Mouse (Mus musculus) MEL (cell line): Measurements from ENCODE around the gene Snapc2. TPM values are rescaled to one million over a fixed set of nuclear protein-coding genes. Genes with fewer than 3 reads are reported as not detected.

ENCODE experiments used
- DNase-seq: peaks from one replicate; pipeline ENCODE4 v3.0.0; 2011; ENCODE audit warnings: low read depth, low spot score
- H3K27ac ChIP-seq: 2 replicates; pipeline ENCODE4 v1.5.1; 2012; ENCODE audit warnings: low read depth, mild to moderate bottlenecking, control low read depth, low read length, moderate library complexity; ENCODE audit not compliant: control insufficient read depth
- H3K27me3 ChIP-seq, 2 experiments: fragments of 150-350 bp in 1 of 2; sonication (generic) in 1 of 2; 2 replicates each; pipeline ENCODE4 v1.6.1; 2012; ENCODE audit warnings: low read length in 2 of 2, mild to moderate bottlenecking in 2 of 2, improper control_type of control experiment in 1 of 2, moderate library complexity in 1 of 2; ENCODE audit not compliant: insufficient read depth in 2 of 2, control insufficient read depth in 1 of 2
- H3K36me3 ChIP-seq, 2 experiments: 2 replicates each; pipeline ENCODE4 v1.6.1; 2012 to 2014; ENCODE audit warnings: low read length in 2 of 2, improper control_type of control experiment in 1 of 2, inconsistent platforms in 1 of 2, mild to moderate bottlenecking in 1 of 2; ENCODE audit not compliant: insufficient read depth in 2 of 2, control insufficient read depth in 1 of 2
- H3K4me1 ChIP-seq, 2 experiments: fragments of 150-350 bp in 1 of 2; sonication (generic) in 1 of 2; 2 replicates each; pipeline ENCODE4 v1.6.1; 2012; ENCODE audit warnings: low read length in 2 of 2, improper control_type of control experiment in 1 of 2, mild to moderate bottlenecking in 1 of 2; ENCODE audit not compliant: insufficient read depth in 2 of 2, control insufficient read depth in 1 of 2
- H3K4me3 ChIP-seq, 2 experiments: fragments of 150-350 bp in 1 of 2; sonication (generic) in 1 of 2; 2 replicates each; pipeline ENCODE4 v1.5.1; 2012; ENCODE audit warnings: low read depth in 2 of 2, low read length in 2 of 2, mild to moderate bottlenecking in 2 of 2, moderate library complexity in 2 of 2, control low read depth in 1 of 2, improper control_type of control experiment in 1 of 2; ENCODE audit not compliant: control insufficient read depth in 1 of 2, insufficient read depth in 1 of 2
- H3K79me2 ChIP-seq: 2 replicates; pipeline ENCODE4 v1.6.1; 2012; ENCODE audit warnings: mild to moderate bottlenecking, low read length, moderate library complexity; ENCODE audit not compliant: control insufficient read depth, poor library complexity, insufficient read depth
- H3K9ac ChIP-seq: 2 replicates; pipeline ENCODE4 v1.6.1; 2012; ENCODE audit warnings: low read depth, mild to moderate bottlenecking, control low read depth, low read length, moderate library complexity; ENCODE audit not compliant: control insufficient read depth, poor library complexity, severe bottlenecking
- H3K9me3 ChIP-seq: fragments of 150-350 bp; sonication (generic); replicated peaks from 2 replicates; pipeline ENCODE4 v1.6.1; 2012; ENCODE audit warnings: mild to moderate bottlenecking, low read length, improper control_type of control experiment, moderate library complexity; ENCODE audit not compliant: insufficient read depth
- CHD1 ChIP-seq: IDR thresholded peaks from 2 replicates; pipeline ENCODE4 v1.6.1; 2012; ENCODE audit warnings: low read depth, mild to moderate bottlenecking, inconsistent platforms, low read length, improper control_type of control experiment
- CHD2 ChIP-seq: IDR thresholded peaks from 2 replicates; pipeline ENCODE4 v1.6.1; 2011; ENCODE audit warnings: low read length, improper control_type of control experiment
- CTCF ChIP-seq, 3 experiments: IDR thresholded peaks in 2 of 3; conservative IDR thresholded peaks in 1 of 3; 2 replicates each; pipeline ENCODE4 v1.5.1; 2011 to 2012; ENCODE audit warnings: low read length in 3 of 3, low read depth in 2 of 3, mild to moderate bottlenecking in 2 of 3, improper control_type of control experiment in 1 of 3, inconsistent platforms in 1 of 3, mixed read lengths in 1 of 3, moderate library complexity in 1 of 3; ENCODE audit not compliant: control insufficient read depth in 1 of 3, insufficient read depth in 1 of 3, poor library complexity in 1 of 3, severe bottlenecking in 1 of 3
- E2F4 ChIP-seq: IDR thresholded peaks from 2 replicates; pipeline ENCODE4 v1.6.1; 2011; ENCODE audit warnings: low read depth, low read length, improper control_type of control experiment, borderline replicate concordance
- EP300 ChIP-seq, 2 experiments: IDR thresholded peaks; 2 replicates each; pipeline ENCODE4 v1.6.1; 2011; ENCODE audit warnings: improper control_type of control experiment in 2 of 2, low read length in 2 of 2, low read depth in 1 of 2, mild to moderate bottlenecking in 1 of 2
- GABPA ChIP-seq: IDR thresholded peaks from 2 replicates; pipeline ENCODE4 v1.6.1; 2012; ENCODE audit warnings: low read depth, mild to moderate bottlenecking, inconsistent platforms, low read length, improper control_type of control experiment, moderate library complexity
- GATA1 ChIP-seq: IDR thresholded peaks from 2 replicates; pipeline ENCODE4 v1.6.1; 2011; ENCODE audit warnings: low read depth, low read length, improper control_type of control experiment
- HCFC1 ChIP-seq: IDR thresholded peaks from 2 replicates; pipeline ENCODE4 v1.6.1; 2012; ENCODE audit warnings: low read depth, mild to moderate bottlenecking, inconsistent platforms, low read length, improper control_type of control experiment, moderate library complexity
- KAT2A ChIP-seq: conservative IDR thresholded peaks from 2 replicates; pipeline ENCODE4 v1.6.1; 2012; ENCODE audit warnings: low read depth, low read length, improper control_type of control experiment, inconsistent platforms
- MAFK ChIP-seq: IDR thresholded peaks from 2 replicates; pipeline ENCODE4 v1.6.1; 2011; ENCODE audit warnings: low read depth, mild to moderate bottlenecking, low read length, improper control_type of control experiment, borderline replicate concordance
- MXI1 ChIP-seq: IDR thresholded peaks from 2 replicates; pipeline ENCODE4 v1.6.1; 2011; ENCODE audit warnings: mild to moderate bottlenecking, low read depth, low read length, improper control_type of control experiment
- MYC ChIP-seq: IDR thresholded peaks from 2 replicates; pipeline ENCODE4 v1.6.1; 2011; ENCODE audit warnings: low read depth, mild to moderate bottlenecking, low read length, improper control_type of control experiment, moderate library complexity
- POLR2A ChIP-seq, 2 experiments: IDR thresholded peaks; 2 replicates each; pipeline ENCODE4 v1.6.1; 2011 to 2012; ENCODE audit warnings: low read length in 2 of 2, mild to moderate bottlenecking in 2 of 2, control low read depth in 1 of 2, improper control_type of control experiment in 1 of 2, low read depth in 1 of 2, moderate library complexity in 1 of 2; ENCODE audit not compliant: control insufficient read depth in 1 of 2, insufficient read depth in 1 of 2, poor library complexity in 1 of 2
- SIN3A ChIP-seq: IDR thresholded peaks from 2 replicates; pipeline ENCODE4 v1.6.1; 2012; ENCODE audit warnings: low read length, improper control_type of control experiment, inconsistent platforms
- TAL1 ChIP-seq: IDR thresholded peaks from 2 replicates; pipeline ENCODE4 v1.6.1; 2012; ENCODE audit warnings: mild to moderate bottlenecking, inconsistent platforms, low read length, moderate library complexity, mixed read lengths
- TBP ChIP-seq: IDR thresholded peaks from 2 replicates; pipeline ENCODE4 v1.8.0; 2011; ENCODE audit warnings: low read depth, low read length, improper control_type of control experiment
- TCF12 ChIP-seq: IDR thresholded peaks from 2 replicates; pipeline ENCODE4 v1.6.1; 2014; ENCODE audit warnings: low read depth, mild to moderate bottlenecking, inconsistent platforms, low read length, improper control_type of control experiment, moderate library complexity
- ZMIZ1 ChIP-seq: IDR thresholded peaks from 2 replicates; pipeline ENCODE4 v1.6.1; 2012; ENCODE audit warnings: low read depth, mild to moderate bottlenecking, inconsistent platforms, low read length, improper control_type of control experiment, moderate library complexity
- polyA plus RNA-seq, 2 experiments: library from polyadenylated mRNA; stranded (reverse) in 1 of 2; unstranded in 1 of 2; fragments of >175 nt in 1 of 2; fragments of >200 nt in 1 of 2; gene quantifications; 2 replicates each; pipeline versions ENCODE4 v1.2.1 to v1.2.4; 2012; ENCODE audit warnings: low replicate concordance in 2 of 2, low read depth in 1 of 2; ENCODE audit not compliant: insufficient read length in 2 of 2, insufficient read depth in 1 of 2, missing spikeins in 1 of 2
- total RNA-seq: library from RNA; depleted of rRNA; stranded (reverse); fragments of 300-350 nt; gene quantifications from 2 replicates; pipeline ENCODE4 v1.2.3, GENCODE M21; 2012

Gene Snapc2
- total and polyA plus RNA-seq, 3 experiments: 24.2 to 46.2 TPM; not detected in 1

- TF ChIP-seq TCF12 (no peak), E2F4 (no peak), GATA1 (no peak), CHD1 (no peak), TAL1 (no peak), MXI1 (no peak), MAFK (no peak), MYC (no peak), GABPA (no peak)
- no peaks in the 10 kb centered on the region for H3K79me2 ChIP-seq
- DNase-seq: no peak
- no peak overlapping the region for H3K4me3 ChIP-seq
- no peak overlapping the region for H3K27ac ChIP-seq
- H3K36me3 ChIP-seq: no peaks in the 10 kb centered on the region; a peak in 2 of 4 replicates
- no peak overlapping the region for H3K9ac ChIP-seq
- no peaks in the 10 kb centered on the region; a peak in 1 of 4 replicates for H3K27me3 ChIP-seq
- no peaks in the 10 kb centered on the region for H3K9me3 ChIP-seq
- H3K4me1 ChIP-seq: peaks cover 0 to 23% of the 10 kb centered on the region in 2 experiments; a peak in 3 of 4 replicates
Observed at GRCm38 (mm10) chr8:4229784-4230183, 23.1 kb upstream of the Snapc2 start.

DNA sequence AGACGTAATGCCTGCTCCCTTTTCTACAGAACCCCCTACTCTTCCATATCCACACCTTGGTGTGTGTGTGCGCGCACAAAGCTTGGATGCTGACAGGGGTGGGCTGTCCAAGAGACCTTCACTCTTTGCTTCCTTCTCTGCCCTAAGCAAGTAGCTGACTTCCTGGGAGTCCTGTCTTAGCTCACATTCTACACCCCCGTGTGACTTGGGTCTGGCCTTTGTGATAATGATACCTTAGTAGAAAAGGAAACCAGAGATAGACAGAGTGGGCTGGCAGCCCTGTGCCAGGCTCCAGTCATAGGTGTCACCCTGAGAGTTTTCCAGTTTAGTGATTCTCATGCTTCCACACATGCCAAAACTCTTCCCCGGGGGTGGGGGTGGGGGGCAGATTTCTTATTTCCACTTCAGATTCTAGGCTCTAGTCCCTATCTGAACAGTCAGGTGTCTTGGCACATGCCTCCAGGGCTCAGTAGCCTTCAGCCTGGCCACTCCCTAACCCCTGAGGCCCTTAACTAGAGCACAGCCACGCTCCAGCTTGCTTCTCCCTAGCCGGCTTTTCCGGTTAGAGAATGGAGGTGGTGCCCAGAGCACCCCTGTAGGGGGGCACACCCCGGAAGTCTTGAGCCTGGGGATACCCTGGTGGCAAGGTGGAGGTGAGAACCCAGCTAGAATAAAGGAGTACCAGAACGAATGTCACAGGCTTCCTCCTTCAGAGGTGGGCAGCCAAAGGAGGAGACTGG is 22.1 kb upstream of the Snapc2 start:
- no peak overlapping the region for H3K27ac ChIP-seq
- H3K27me3 ChIP-seq: no peaks in the 10 kb centered on the region; a peak in 1 of 4 replicates
- no peak overlapping the region for H3K4me3 ChIP-seq
- H3K9ac ChIP-seq: no peak overlapping the region
- H3K36me3 ChIP-seq: no peaks in the 10 kb centered on the region; a peak in 2 of 4 replicates
- DNase-seq: peak; percentile 28
- peak; percentile 55; the same call in 1 of the 2 replicates for TF ChIP-seq TCF12
- no peak for TF ChIP-seq CHD2
- no peak for TF ChIP-seq KAT2A
- peak; percentile 36 to 54; a peak in 2 of 4 replicates for TF ChIP-seq EP300 (IDR thresholded peaks at IDR 0.05; ENCODE audit: low read depth in 1 of 2, low read length in 2 of 2)
- H3K4me1 ChIP-seq: peaks cover 0 to 23% of the 10 kb centered on the region in 2 experiments; a peak in 3 of 4 replicates
- H3K79me2 ChIP-seq: no peaks in the 10 kb centered on the region
- no peaks in the 10 kb centered on the region for H3K9me3 ChIP-seq

- no peaks in the 10 kb centered on the region for H3K9me3 ChIP-seq
- H3K27me3 ChIP-seq: no peaks in the 10 kb centered on the region
- H3K4me3 ChIP-seq: peak overlapping the region; percentile 60 to 72
- peak in 1 of 2 experiments; percentile 12; a peak in 1 of 4 replicates for TF ChIP-seq POLR2A (IDR thresholded peaks at IDR 0.05; ENCODE audit: control insufficient read depth in 1 of 2, insufficient read depth in 1 of 2, low read depth in 1 of 2, low read length in 2 of 2, poor library complexity in 1 of 2)
- TF ChIP-seq MAFK: no peak
- 0 out of 2 replicates have a peak, but pooled peaks have one; percentile 23 for TF ChIP-seq CHD1
- TF ChIP-seq TBP: peak; percentile 90
- peak; percentile 11; the same call in 1 of the 2 replicates for TF ChIP-seq ZMIZ1
- peak; percentile 42 for TF ChIP-seq SIN3A
- no peak for TF ChIP-seq HCFC1
- no peak for TF ChIP-seq CTCF (IDR thresholded peaks at IDR 0.05 in 2 of 3, conservative IDR thresholded peaks at IDR 0.05 in 1 of 3; ENCODE audit: control insufficient read depth in 1 of 3, insufficient read depth in 1 of 3, low read depth in 2 of 3, low read length in 3 of 3, poor library complexity in 1 of 3, severe bottlenecking in 1 of 3)
- 0 out of 2 replicates have a peak, but pooled peaks have one; percentile 6 for TF ChIP-seq TCF12
- 0 out of 4 replicates have a peak, but pooled peaks of 1 of the 2 experiments have one; percentile 2 for TF ChIP-seq EP300 (IDR thresholded peaks at IDR 0.05; ENCODE audit: low read depth in 1 of 2, low read length in 2 of 2)
- no peak for TF ChIP-seq CHD2
- TF ChIP-seq KAT2A: no peak
- H3K79me2 ChIP-seq: peaks cover 32% of the 10 kb centered on the region
- H3K27ac ChIP-seq: peak overlapping the region; percentile 93
- H3K4me1 ChIP-seq: peaks cover 0 to 18% of the 10 kb centered on the region in 2 experiments; a peak in 2 of 4 replicates
- H3K36me3 ChIP-seq: peaks cover 2 to 15% of the 10 kb centered on the region in 2 experiments; a peak in 3 of 4 replicates
- peak overlapping the region; percentile 85 for H3K9ac ChIP-seq
- peak; percentile 77 for DNase-seq
Observed at GRCm38 (mm10) chr8:4237814-4238433, 15.0 kb upstream of the Snapc2 start.
